Mouse (Mus musculus) heart, adult 9 months (tissue): ENCODE data around the gene Mdfic.

Source experiments
- DNase-seq, 2 experiments: peaks; one replicate each; pipeline ENCODE4 v3.0.0; 2022; ENCODE audit warnings: low spot score in 2 of 2

Mdfic gene

DNA sequence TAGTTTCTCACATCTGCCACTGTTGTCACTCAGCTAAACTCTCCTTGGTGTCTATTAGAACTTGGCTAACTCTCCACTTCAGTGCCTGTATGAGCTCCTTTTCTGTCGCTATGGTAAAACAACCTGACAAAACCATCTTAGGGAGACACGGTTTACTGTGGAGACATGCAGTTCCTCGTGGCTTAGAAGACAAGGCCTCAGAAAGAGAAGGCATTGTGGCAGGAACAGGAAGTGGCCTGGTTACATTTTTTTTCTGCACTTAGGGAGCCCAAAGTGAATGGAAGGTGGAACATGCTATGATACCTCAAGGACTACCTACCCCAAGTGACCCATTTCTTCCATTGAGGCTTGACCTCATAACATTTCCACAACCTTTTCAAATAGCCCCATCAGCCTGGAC, 18.7 kb downstream of the Mdfic start:
- DNase-seq, result no peak

GRCm38 (mm10) chr6:15742591-15743149, 22.2 kb downstream of the Mdfic start:
- no peak for DNase-seq

DNA sequence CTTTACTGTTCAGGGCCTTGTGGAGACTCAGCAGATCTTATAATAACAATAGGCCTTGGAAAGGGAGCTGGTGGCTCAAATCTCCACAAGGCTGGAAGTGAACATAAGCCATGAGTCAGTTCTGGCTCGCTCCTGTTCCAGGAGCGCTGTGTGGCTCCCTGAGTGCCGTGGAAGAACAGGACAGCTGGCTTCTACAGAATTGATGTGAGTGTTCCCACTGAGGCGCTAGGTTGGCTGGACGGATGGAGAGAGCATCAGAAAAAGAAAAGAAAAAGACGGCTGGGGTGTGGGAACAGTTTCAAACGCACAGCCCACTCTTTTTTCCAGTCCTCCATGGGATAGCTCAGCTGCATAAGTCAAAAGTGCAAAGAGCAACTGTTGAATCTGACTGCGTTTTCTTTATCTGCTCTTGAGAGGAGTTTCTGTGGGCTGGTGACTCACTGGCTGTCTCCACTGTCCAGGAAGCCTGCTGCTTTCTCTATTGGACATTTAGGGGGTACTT, 22.9 kb downstream of the Mdfic start:
- peak; percentile 63 to 71 for DNase-seq

DNA sequence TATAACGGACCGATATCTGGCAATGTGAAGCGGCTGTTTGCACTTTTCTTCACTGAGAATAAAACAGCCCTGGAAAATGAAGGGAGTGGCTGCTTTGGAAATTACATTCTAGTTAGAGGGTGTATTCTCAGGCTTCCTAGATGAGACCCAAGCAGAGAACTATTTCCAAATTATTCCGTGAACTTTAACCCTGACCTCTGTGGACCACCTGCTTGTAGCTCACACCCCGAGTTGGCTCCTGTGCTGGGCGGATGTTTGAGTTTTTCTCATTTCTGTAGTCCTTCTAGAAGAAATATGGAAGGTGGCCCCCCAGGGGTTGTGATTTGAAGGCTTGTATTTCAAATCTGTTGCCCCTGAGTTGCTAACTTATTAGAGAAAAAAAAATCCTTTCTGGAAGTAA, 23.3 kb downstream of the Mdfic start:
- no peak for DNase-seq

- DNase-seq, result no peak
Measured at GRCm38 (mm10) chr6:15745313-15745712, 24.9 kb downstream of the Mdfic start.

DNA sequence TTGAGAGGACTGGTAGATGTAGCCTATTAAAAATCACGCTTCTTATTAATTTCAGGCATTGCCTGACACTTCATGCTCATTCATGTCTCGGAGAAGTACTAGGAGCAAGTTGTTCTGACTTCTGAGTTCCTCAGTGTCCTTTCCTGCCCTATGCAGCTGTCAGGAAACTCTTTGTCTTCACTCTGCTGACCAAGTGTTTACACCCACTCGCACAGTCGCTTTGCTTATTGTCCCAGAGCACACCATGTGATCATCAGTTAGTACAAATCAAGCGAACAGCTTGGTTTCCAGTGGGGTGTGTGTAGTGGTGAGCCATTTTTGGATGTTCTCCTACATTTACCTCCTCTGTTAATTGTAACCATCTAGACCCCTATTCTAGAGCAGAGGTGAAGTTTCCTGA, 25.4 kb downstream of the Mdfic start:
- peak; percentile 43 to 70 for DNase-seq

DNA sequence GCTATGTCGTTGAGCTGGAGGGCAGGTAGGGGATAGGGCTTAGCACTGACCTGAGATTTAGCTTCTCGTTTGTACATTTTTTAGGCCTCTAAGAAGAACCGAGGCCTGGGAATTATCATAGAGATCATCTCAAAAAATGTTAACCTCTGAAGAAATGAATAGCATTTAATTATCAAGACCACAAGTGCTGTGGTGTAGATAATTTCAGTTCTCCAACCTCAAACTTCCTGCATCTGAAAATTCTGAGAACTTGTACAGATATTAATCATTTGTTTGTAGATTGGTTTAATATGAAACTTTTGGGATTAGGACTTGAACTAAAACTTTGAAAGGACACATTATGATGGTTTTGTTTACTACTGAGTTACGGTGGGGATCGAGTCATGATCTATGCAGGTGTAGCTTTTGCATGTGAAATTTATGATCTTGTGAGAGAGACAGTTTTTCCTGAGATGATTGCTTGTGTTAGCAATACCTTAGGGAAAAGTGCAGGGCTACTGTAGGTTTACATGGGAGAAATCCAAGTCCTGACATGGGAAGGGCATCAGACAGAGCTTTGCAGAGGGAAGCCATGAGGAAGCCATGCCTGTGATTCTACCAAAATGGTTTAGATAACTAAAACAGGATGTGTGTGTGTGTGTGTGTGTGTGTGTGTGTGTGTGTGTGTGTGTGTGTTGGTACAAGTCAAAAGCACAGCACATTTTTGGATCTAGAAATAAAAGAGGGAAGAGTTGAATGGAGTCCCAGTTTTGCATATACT, 27.1 kb downstream of the Mdfic start:
- DNase-seq, result no peak

- DNase-seq, result no peak
Measured at GRCm38 (mm10) chr6:15748236-15748635, 27.8 kb downstream of the Mdfic start.

GRCm38 (mm10) chr6:15748943-15749342, 28.5 kb downstream of the Mdfic start:
- no peak for DNase-seq

GRCm38 (mm10) chr6:15750101-15750500, 29.6 kb downstream of the Mdfic start:
- DNase-seq, result no peak

- DNase-seq, result no peak
Measured at GRCm38 (mm10) chr6:15751375-15751774, 30.9 kb downstream of the Mdfic start.

- DNase-seq, result no peak
Measured at GRCm38 (mm10) chr6:15752160-15752559, 31.7 kb downstream of the Mdfic start.

DNA sequence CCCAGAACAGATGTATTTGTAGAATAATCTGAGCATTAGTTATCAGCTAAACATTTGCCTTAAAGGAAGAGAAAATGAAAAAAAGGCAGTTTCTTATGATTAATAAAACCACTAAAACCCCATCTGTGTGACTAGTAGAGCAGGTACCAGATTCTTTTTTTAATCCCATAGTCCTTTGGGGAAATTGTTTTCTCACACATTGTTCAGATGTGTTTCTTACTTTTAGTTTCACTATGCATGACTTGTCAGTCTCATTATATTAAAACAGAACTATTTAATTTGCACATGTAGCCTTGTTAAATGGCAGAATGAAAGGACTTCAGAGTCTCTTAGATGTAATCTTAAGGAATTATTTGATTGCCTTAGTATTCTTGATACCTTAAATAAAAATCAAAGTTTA, 32.7 kb downstream of the Mdfic start:
- DNase-seq, result no peak

DNA sequence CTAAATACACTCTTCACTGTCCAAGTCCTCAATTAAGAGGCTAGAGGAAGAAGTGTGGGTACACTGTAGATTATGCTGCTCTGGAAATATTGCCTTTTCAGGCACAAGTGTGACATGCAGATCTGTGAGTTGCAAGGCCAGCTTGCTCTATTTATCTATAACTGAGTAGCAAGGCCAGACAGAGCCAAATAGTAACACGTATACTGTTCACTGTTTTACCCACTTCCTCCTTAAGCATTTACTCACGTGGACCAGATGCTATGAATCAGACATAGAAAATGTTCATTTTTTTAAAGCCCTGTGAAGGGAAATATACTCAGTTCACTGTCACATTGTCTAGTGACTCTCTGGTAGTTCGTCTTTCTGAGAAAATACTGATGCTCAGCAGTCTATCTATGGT, 37.9 kb downstream of the Mdfic start:
- peak in 1 of 2 experiments; percentile 21 for DNase-seq

- no peak for DNase-seq
Measured at GRCm38 (mm10) chr6:15760750-15761149, 40.3 kb downstream of the Mdfic start.

DNA sequence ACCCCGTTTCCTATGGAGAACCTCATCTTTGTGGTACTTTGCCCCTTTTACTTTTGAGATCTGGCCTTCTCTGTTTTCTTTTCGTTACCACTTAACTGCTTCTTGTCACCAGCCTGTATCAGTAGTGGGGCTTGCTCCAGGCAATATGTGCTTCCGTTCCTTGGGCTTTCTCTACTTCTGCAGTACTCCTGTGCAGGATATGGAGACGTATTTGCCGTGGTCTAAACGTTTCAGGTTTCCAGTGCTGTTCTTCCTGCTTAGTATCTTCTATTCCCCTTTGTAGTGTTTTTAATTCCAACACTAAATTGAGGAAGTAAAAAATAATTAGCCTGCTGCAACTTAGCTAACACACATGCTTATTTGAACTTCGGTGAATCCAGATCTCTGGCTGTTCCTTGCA, 43.6 kb downstream of the Mdfic start:
- DNase-seq, result no peak

DNA sequence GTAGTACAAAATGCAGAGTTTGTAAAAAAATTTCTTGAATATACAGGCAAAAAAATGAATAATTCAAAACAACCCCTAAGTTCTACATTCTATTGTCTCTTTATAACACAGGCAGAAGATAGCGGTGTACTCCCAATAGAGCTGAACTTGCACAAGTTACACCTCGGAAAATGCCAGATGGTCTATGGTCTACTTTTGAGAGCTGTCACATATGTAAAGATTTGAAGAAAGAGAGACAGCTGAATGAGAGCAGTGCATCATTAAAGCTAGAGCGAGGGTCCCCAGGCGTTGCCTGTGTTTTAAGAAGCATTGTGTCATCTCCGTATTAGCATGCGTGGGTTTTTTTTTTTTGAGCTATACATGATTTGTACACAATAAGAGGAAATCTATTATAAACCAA, 47.0 kb downstream of the Mdfic start:
- no peak for DNase-seq

DNA sequence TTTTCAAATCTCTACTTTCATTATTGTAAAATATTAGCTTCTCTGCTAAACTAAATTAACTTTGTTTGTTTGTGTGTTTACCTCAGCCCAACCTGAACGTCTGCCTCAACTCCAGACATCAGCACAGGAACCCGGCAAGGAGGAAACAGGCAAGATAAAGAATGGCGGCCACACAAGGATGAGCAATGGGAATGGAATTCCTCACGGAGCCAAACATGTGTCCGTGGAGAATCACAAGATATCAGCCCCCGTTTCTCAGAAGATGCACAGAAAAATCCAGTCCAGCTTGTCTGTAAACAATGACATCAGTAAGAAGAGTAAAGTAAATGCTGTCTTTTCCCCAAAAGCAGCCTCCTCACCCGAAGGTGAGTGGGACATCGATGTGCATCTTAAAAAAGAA, 49.7 kb downstream of the Mdfic start:
- peak; percentile 25 to 48 for DNase-seq

- peak; percentile 61 to 76 for DNase-seq
Measured at GRCm38 (mm10) chr6:15777070-15777469, 56.6 kb downstream of the Mdfic start.

DNA sequence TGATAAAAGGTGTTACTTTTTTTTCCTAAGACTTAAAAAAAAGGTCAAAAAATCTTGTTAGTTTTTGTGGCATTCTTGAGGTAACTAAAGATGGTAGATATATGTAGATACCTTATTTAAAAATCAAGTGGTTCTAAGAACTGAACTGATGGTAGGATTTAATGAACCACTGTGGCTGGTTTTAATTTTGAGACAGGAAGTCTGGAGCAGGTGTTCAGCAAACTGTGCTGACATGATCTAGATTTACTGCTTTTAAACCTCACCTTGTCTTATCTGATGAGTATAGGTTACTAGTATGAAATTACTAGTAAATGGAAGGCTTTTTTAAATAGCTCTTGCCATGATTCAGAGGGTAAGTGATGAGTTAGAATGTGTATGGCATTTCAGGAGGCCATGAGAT, 59.7 kb downstream of the Mdfic start:
- DNase-seq, result no peak

DNA sequence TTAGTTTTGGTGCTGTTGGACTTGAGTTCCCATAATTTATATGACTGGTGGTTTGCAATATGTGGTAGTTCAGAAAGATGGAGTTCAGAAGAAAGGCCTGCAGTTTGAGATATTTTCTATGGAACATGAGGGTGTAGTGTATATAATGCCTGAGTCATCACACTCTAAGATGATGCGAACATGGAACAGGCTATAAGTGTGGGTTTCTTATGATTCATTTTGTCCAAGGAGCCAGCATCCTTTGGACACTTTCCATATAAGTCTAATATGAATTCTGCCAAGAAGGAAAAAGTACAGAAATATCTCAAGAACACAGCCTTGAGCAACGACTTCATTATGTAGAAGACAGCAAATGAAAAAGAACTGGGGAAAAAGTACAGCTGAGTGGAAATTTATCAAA, 60.2 kb downstream of the Mdfic start:
- DNase-seq, result no peak

DNA sequence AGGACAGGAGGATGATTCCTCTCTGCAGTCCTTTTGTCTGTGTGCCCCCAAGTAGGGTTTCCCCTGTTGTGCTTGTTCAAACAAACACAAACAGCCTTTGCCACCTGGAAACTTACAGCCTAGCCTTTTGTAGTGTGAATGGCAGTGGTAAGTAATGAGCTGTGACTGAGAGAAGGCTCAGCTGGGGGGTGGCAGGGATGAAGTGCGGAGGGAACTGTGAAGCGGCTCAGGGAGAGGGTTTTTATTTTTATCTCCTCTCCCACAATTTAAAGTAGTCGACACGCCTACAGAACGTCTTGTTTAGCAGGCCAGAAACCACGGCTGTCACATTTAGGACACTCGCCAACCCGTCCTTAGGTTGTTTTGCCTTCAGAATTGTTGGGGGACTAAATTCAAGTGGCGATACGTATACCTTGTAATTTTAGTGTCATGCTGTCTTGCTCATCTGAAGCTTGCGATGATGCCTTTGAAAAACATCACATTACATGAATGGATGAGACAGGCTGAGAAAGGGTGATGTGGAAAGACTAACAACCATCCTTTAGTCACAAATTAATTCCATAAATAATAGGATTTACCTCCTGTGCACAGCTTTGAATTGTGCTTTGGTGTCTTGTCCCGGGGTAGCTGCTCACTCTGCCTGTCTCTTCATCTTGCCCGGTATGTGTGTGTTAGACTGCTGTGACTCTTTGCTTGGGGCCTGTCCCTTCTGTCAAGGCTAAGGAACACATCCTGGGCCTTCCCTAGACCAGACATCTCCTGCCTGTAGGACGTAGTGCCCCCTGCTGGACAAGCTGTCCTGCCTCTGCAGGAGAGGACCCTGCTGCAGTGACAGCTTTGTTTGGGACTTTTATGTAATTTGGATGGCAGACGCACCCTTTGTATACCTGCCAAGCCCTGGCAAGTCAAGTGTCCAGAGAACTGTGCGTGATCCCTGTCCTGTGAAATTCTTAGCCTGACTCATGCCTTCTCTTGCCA, 69.4 kb downstream of the Mdfic start:
- DNase-seq, result peak; percentile 75 to 78
